Mouse (Mus musculus) midbrain, embryonic 14.5 days (tissue): ENCODE results near the gene G0s2. TPM values are rescaled to one million over a fixed set of nuclear protein-coding genes. Genes with fewer than 3 reads are reported as not detected.

Experiments
- ATAC-seq: fragments of 200-750 bp; cut with Nextera tagmentation; 2 replicates; pipeline ENCODE4 v1.8.0; 2017; ENCODE audit warnings: moderate number of reproducible peaks, moderate library complexity; ENCODE audit not compliant: low FRiP score, low TSS enrichment
- DNase-seq: peaks from one replicate; pipeline ENCODE4 v3.0.0-alpha.2; 2015
- H3K27ac ChIP-seq: fragments of 300-500 bp; sonication (generic); replicated peaks from 2 replicates; pipeline ENCODE4 v1.5.1; 2014; ENCODE audit warnings: mild to moderate bottlenecking, low read depth, low read length, moderate library complexity
- H3K27me3 ChIP-seq: fragments of 300-500 bp; sonication (generic); 2 replicates; pipeline ENCODE4 v1.6.1; 2014; ENCODE audit warnings: low read length, control low read depth, mixed read lengths; ENCODE audit not compliant: control insufficient read depth, insufficient read depth
- H3K36me3 ChIP-seq: fragments of 300-500 bp; sonication (generic); 2 replicates; pipeline ENCODE4 v1.6.1; 2014; ENCODE audit warnings: low read length, control low read depth; ENCODE audit not compliant: control insufficient read depth, insufficient read depth
- H3K4me1 ChIP-seq: fragments of 300-500 bp; sonication (generic); 2 replicates; pipeline ENCODE4 v1.6.1; 2014; ENCODE audit warnings: mild to moderate bottlenecking, antibody characterized with exemption, low read length, control low read depth; ENCODE audit not compliant: control insufficient read depth, insufficient read depth
- H3K4me2 ChIP-seq: fragments of 300-500 bp; sonication (generic); 2 replicates; pipeline ENCODE4 v1.6.1; 2014; ENCODE audit warnings: mild to moderate bottlenecking, low read length, moderate library complexity
- H3K4me3 ChIP-seq: fragments of 300-500 bp; sonication (generic); replicated peaks from 2 replicates; pipeline ENCODE4 v1.5.1; 2014; ENCODE audit warnings: low read depth, low read length
- H3K9ac ChIP-seq: fragments of 300-500 bp; sonication (generic); replicated peaks from 2 replicates; pipeline ENCODE4 v1.6.1; 2014; ENCODE audit warnings: mild to moderate bottlenecking, low read length, moderate library complexity
- H3K9me3 ChIP-seq: fragments of 300-500 bp; sonication (generic); 2 replicates; pipeline ENCODE4 v1.6.1; 2016; ENCODE audit warnings: low read length, control low read depth, mixed read lengths; ENCODE audit not compliant: control insufficient read depth
- WGBS: fragments of 180-500 bp; shearing (Covaris S2); extraction: QIAGEN DNeasy Blood & Tissue Kit; methylation state at CpG from one replicate; pipeline ENCODE4 v1.1.7; 2014; 5-methylcytosine and 5-hydroxymethylcytosine counted together
- polyA plus RNA-seq: library from polyadenylated mRNA; unstranded; fragments of >200 nt; fragmentation: Nextera tagmentation; extraction: Ambion mirVana; gene quantifications from 2 replicates; pipeline ENCODE4 v1.2.1, GENCODE M21; 2014

The G0s2 gene
- polyA plus RNA-seq, 1 experiment from 2014 or later: 7.4 TPM

- Histone ChIP-seq H3K27ac (no peak overlapping the region), H3K27me3 (no peaks in the 10 kb centered on the region), H3K36me3 (no peaks in the 10 kb centered on the region), H3K4me1 (no peaks in the 10 kb centered on the region), H3K4me2 (no peak overlapping the region), H3K9ac (no peak overlapping the region), H3K9me3 (no peaks in the 10 kb centered on the region), H3K4me3 (no peak overlapping the region)
- no peak for DNase-seq
- ATAC-seq: no peak
- WGBS: 94% methylated on average over 2 of the region's 2 CpGs
These were observed 8.3 kb upstream of the G0s2 start for GRCm38 (mm10) chr1:193281344-193281743.

GRCm38 (mm10) chr1:193279492-193279891 lies 6.5 kb upstream of the G0s2 start:
- H3K9ac ChIP-seq: no peak overlapping the region

GRCm38 (mm10) chr1:193278414-193279045 lies 5.5 kb upstream of the G0s2 start:
- no peak for DNase-seq
- Histone ChIP-seq H3K9ac (no peak overlapping the region), H3K27me3 (no peaks in the 10 kb centered on the region), H3K4me3 (no peak overlapping the region), H3K4me2 (no peak overlapping the region), H3K27ac (no peak overlapping the region), H3K4me1 (no peaks in the 10 kb centered on the region), H3K36me3 (no peaks in the 10 kb centered on the region), H3K9me3 (no peaks in the 10 kb centered on the region)
- ATAC-seq: no peak
- WGBS: 41% methylated on average over 6 of the region's 6 CpGs

More at GRCm38 (mm10) chr1:193279492-193279891, 6.5 kb upstream of the G0s2 start:
- no peak for ATAC-seq
- H3K4me2 ChIP-seq: no peak overlapping the region
- H3K4me1 ChIP-seq: no peaks in the 10 kb centered on the region
- H3K27ac ChIP-seq: no peak overlapping the region
- H3K27me3 ChIP-seq: no peaks in the 10 kb centered on the region
- no peaks in the 10 kb centered on the region for H3K9me3 ChIP-seq
- H3K4me3 ChIP-seq: no peak overlapping the region
- H3K36me3 ChIP-seq: no peaks in the 10 kb centered on the region
- 79% methylated on average over 4 of the region's 4 CpGs for WGBS
- DNase-seq: no peak

GRCm38 (mm10) chr1:193274407-193275071 lies 1.5 kb upstream of the G0s2 start:
- Histone ChIP-seq H3K27me3 (no peaks in the 10 kb centered on the region), H3K4me1 (peaks cover 11% of the 10 kb centered on the region; the same call in 1 of the 2 replicates), H3K36me3 (no peaks in the 10 kb centered on the region), H3K4me2 (no peak overlapping the region), H3K27ac (no peak overlapping the region), H3K9me3 (no peaks in the 10 kb centered on the region), H3K4me3 (no peak overlapping the region), H3K9ac (no peak overlapping the region)
- DNase-seq (no peak), ATAC-seq (no peak)
- WGBS: 87% methylated on average over 8 of the region's 8 CpGs

GRCm38 (mm10) chr1:193272137-193272915 lies 691 bp downstream of the G0s2 start:
- Histone ChIP-seq H3K4me3 (peak overlapping the region; percentile 33), H3K4me1 (peaks cover 11% of the 10 kb centered on the region; the same call in 1 of the 2 replicates), H3K36me3 (no peaks in the 10 kb centered on the region), H3K27me3 (no peaks in the 10 kb centered on the region), H3K27ac (peak overlapping the region; percentile 63), H3K9ac (peak overlapping the region; percentile 38), H3K9me3 (no peaks in the 10 kb centered on the region), H3K4me2 (peak overlapping the region; percentile 60)
- WGBS: 7% methylated on average over 24 of the region's 24 CpGs
- DNase-seq (peak; percentile 66), ATAC-seq (peak; percentile 71)

GRCm38 (mm10) chr1:193270965-193271763 lies 1.9 kb downstream of the G0s2 start:
- no peak for DNase-seq
- H3K27ac ChIP-seq: no peak overlapping the region
- H3K27me3 ChIP-seq: no peaks in the 10 kb centered on the region
- H3K4me3 ChIP-seq: no peak overlapping the region
- H3K9ac ChIP-seq: no peak overlapping the region
- no peak overlapping the region for H3K4me2 ChIP-seq
- WGBS: 69% methylated on average over 6 of the region's 6 CpGs
- H3K36me3 ChIP-seq: no peaks in the 10 kb centered on the region
- peaks cover 11% of the 10 kb centered on the region; the same call in 1 of the 2 replicates for H3K4me1 ChIP-seq
- ATAC-seq: no peak
- H3K9me3 ChIP-seq: no peaks in the 10 kb centered on the region

- no peaks in the 10 kb centered on the region for H3K9me3 ChIP-seq
- H3K4me2 ChIP-seq: no peak overlapping the region
- no peak overlapping the region for H3K4me3 ChIP-seq
- no peaks in the 10 kb centered on the region for H3K4me1 ChIP-seq
- DNase-seq (no peak), ATAC-seq (no peak)
- H3K36me3 ChIP-seq: no peaks in the 10 kb centered on the region
- H3K9ac ChIP-seq: no peak overlapping the region
- H3K27me3 ChIP-seq: no peaks in the 10 kb centered on the region
- H3K27ac ChIP-seq: no peak overlapping the region
These were observed 7.3 kb downstream of the G0s2 start for GRCm38 (mm10) chr1:193265734-193266133.

- Histone ChIP-seq H3K9ac (no peak within 1 kb of the TSS), H3K4me2 (no peak within 1 kb of the TSS), H3K27ac (no peak within 1 kb of the TSS), H3K27me3 (no peaks in the 10 kb centered on the region), H3K4me1 (no peaks in the 10 kb centered on the region), H3K36me3 (no peaks in the 10 kb centered on the region), H3K4me3 (no peak within 1 kb of the TSS), H3K9me3 (no peaks in the 10 kb centered on the region)
- no peak for ATAC-seq
- WGBS: 64% methylated on average over 5 of the region's 5 CpGs
- no peak for DNase-seq
These were observed 8.9 kb downstream of the G0s2 start, which contains the start of gene Hsd11b1 for GRCm38 (mm10) chr1:193263955-193264598. Hsd11b1 (minus strand) TSS chr1:193264075.
